Mouse (Mus musculus): ENCODE data around the gene Rpl11. TPM values are rescaled to one million over a fixed set of nuclear protein-coding genes. Genes with fewer than 3 reads are reported as not detected.

Gene Rpl11
- polyA plus RNA-seq, 1 experiment: 466 TPM

- no peaks in the 10 kb centered on the region for H3K36me3 ChIP-seq (ENCODE audit: control insufficient read depth, insufficient read depth, low read length)
- no peaks in the 10 kb centered on the region for H3K27me3 ChIP-seq (ENCODE audit: control insufficient read depth, insufficient read depth, low read length)
- WGBS: under 1% methylated on average over 48 of the region's 48 CpGs
- no peak; the same call in 1 of the 2 replicates for TF ChIP-seq CTCF (IDR thresholded peaks at IDR 0.05; ENCODE audit: borderline replicate concordance, control insufficient read depth, extremely low read depth, insufficient read depth, low read length, poor library complexity)
- peak; percentile 92 for TF ChIP-seq POLR2A (IDR thresholded peaks at IDR 0.05; ENCODE audit: control insufficient read depth, extremely low read depth, insufficient read depth, low read length, poor library complexity)
- peaks cover 5% of the 10 kb centered on the region for H3K4me1 ChIP-seq (replicated peaks; ENCODE audit: control insufficient read depth, insufficient read depth, low read length)
- peak; percentile 100 for DNase-seq
- H3K4me3 ChIP-seq (ENCODE audit: control insufficient read depth, insufficient read depth, low read length): peak within 1 kb of the TSS; percentile 81
- no peak within 1 kb of the TSS for H3K27ac ChIP-seq (ENCODE audit: control insufficient read depth, insufficient read depth, low read length)
These were observed 31.6 kb downstream of the Rpl11 start, which contains the start of gene Eloa for GRCm38 (mm10) chr4:136021549-136022047. Eloa (minus strand) TSS chr4:136021763.

GRCm38 (mm10) chr4:136020743-136021548 is 32.3 kb downstream of the Rpl11 start:
- Histone ChIP-seq H3K4me3 (ENCODE audit: control insufficient read depth, insufficient read depth, low read length) (peak overlapping the region; percentile 81), H3K27me3 (ENCODE audit: control insufficient read depth, insufficient read depth, low read length) (no peaks in the 10 kb centered on the region), H3K27ac (ENCODE audit: control insufficient read depth, insufficient read depth, low read length) (no peak overlapping the region), H3K4me1 (replicated peaks; ENCODE audit: control insufficient read depth, insufficient read depth, low read length) (peaks cover 5% of the 10 kb centered on the region), H3K36me3 (ENCODE audit: control insufficient read depth, insufficient read depth, low read length) (no peaks in the 10 kb centered on the region)
- no peak for DNase-seq
- TF ChIP-seq CTCF (IDR thresholded peaks at IDR 0.05; ENCODE audit: borderline replicate concordance, control insufficient read depth, extremely low read depth, insufficient read depth, low read length, poor library complexity) (no peak), POLR2A (IDR thresholded peaks at IDR 0.05; ENCODE audit: control insufficient read depth, extremely low read depth, insufficient read depth, low read length, poor library complexity) (no peak)
- under 1% methylated on average over 61 of the region's 62 CpGs for WGBS

DNA sequence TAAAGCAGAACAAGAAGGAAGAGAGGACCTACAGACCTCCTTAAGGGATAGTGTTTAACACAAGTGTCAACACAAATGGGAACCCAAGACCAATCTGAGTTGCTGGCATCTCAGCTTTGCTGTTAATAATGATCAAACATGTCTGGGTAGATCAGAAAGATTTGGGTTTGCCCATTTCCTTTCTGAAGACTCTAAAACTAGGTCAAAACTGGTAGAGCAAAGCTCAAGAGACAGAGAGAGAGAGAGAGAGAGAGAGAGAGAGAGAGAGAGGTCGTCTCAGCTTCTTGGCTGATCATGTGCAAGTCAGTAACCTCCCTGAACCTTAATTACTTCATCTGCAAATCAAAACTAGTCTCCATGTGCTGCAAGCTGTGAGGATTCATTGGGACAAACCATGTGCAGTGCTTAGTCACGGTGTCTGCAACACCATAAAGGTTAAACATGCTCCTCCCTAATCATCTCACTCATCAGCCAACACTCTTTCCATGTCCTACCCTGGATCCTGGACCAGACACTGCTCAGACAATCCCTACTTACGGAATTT is 37.1 kb downstream of the Rpl11 start:
- Histone ChIP-seq H3K27ac (ENCODE audit: control insufficient read depth, insufficient read depth, low read length) (no peak overlapping the region; the same call in 1 of the 2 replicates), H3K4me1 (replicated peaks; ENCODE audit: control insufficient read depth, insufficient read depth, low read length) (peaks cover 5% of the 10 kb centered on the region), H3K27me3 (ENCODE audit: control insufficient read depth, insufficient read depth, low read length) (no peaks in the 10 kb centered on the region), H3K4me3 (ENCODE audit: control insufficient read depth, insufficient read depth, low read length) (no peak overlapping the region), H3K36me3 (ENCODE audit: control insufficient read depth, insufficient read depth, low read length) (peaks cover 34% of the 10 kb centered on the region)
- no peak for DNase-seq
- WGBS: 62% methylated on average over 3 of the region's 3 CpGs
- no peak for TF ChIP-seq CTCF (IDR thresholded peaks at IDR 0.05; ENCODE audit: borderline replicate concordance, control insufficient read depth, extremely low read depth, insufficient read depth, low read length, poor library complexity)
- TF ChIP-seq POLR2A (IDR thresholded peaks at IDR 0.05; ENCODE audit: control insufficient read depth, extremely low read depth, insufficient read depth, low read length, poor library complexity): no peak

GRCm38 (mm10) chr4:136010586-136010985 is 42.6 kb downstream of the Rpl11 start:
- no peak for TF ChIP-seq POLR2A (IDR thresholded peaks at IDR 0.05; ENCODE audit: control insufficient read depth, extremely low read depth, insufficient read depth, low read length, poor library complexity)
- no peak for TF ChIP-seq CTCF (IDR thresholded peaks at IDR 0.05; ENCODE audit: borderline replicate concordance, control insufficient read depth, extremely low read depth, insufficient read depth, low read length, poor library complexity)
- H3K27me3 ChIP-seq (ENCODE audit: control insufficient read depth, insufficient read depth, low read length): no peaks in the 10 kb centered on the region
- peaks cover 85% of the 10 kb centered on the region for H3K36me3 ChIP-seq (ENCODE audit: control insufficient read depth, insufficient read depth, low read length)
- DNase-seq: no peak
- no peak overlapping the region for H3K4me3 ChIP-seq (ENCODE audit: control insufficient read depth, insufficient read depth, low read length)
- WGBS: 94% methylated on average over 4 of the region's 4 CpGs
- H3K4me1 ChIP-seq (replicated peaks; ENCODE audit: control insufficient read depth, insufficient read depth, low read length): no peaks in the 10 kb centered on the region
- H3K27ac ChIP-seq (ENCODE audit: control insufficient read depth, insufficient read depth, low read length): no peak overlapping the region

- no peak for DNase-seq
- WGBS: 97% methylated on average over 8 of the region's 8 CpGs
- H3K36me3 ChIP-seq (ENCODE audit: control insufficient read depth, insufficient read depth, low read length): peaks cover 96% of the 10 kb centered on the region
These were observed 44.3 kb downstream of the Rpl11 start for GRCm38 (mm10) chr4:136008782-136009447.

GRCm38 (mm10) chr4:136006821-136007220 is 46.4 kb downstream of the Rpl11 start:
- 78% methylated on average over 3 of the region's 3 CpGs for WGBS
- Histone ChIP-seq H3K27me3 (ENCODE audit: control insufficient read depth, insufficient read depth, low read length) (no peaks in the 10 kb centered on the region), H3K4me3 (ENCODE audit: control insufficient read depth, insufficient read depth, low read length) (no peak overlapping the region), H3K36me3 (ENCODE audit: control insufficient read depth, insufficient read depth, low read length) (peaks cover 92% of the 10 kb centered on the region), H3K27ac (ENCODE audit: control insufficient read depth, insufficient read depth, low read length) (no peak overlapping the region), H3K4me1 (replicated peaks; ENCODE audit: control insufficient read depth, insufficient read depth, low read length) (no peaks in the 10 kb centered on the region)
- TF ChIP-seq POLR2A (IDR thresholded peaks at IDR 0.05; ENCODE audit: control insufficient read depth, extremely low read depth, insufficient read depth, low read length, poor library complexity) (no peak), CTCF (IDR thresholded peaks at IDR 0.05; ENCODE audit: borderline replicate concordance, control insufficient read depth, extremely low read depth, insufficient read depth, low read length, poor library complexity) (no peak)
- DNase-seq: no peak

More at GRCm38 (mm10) chr4:136008782-136009447, 44.3 kb downstream of the Rpl11 start:
- H3K4me3 ChIP-seq (ENCODE audit: control insufficient read depth, insufficient read depth, low read length): no peak overlapping the region
- H3K27ac ChIP-seq (ENCODE audit: control insufficient read depth, insufficient read depth, low read length): no peak overlapping the region
- no peaks in the 10 kb centered on the region for H3K27me3 ChIP-seq (ENCODE audit: control insufficient read depth, insufficient read depth, low read length)
- H3K4me1 ChIP-seq (replicated peaks; ENCODE audit: control insufficient read depth, insufficient read depth, low read length): no peaks in the 10 kb centered on the region
- TF ChIP-seq CTCF (IDR thresholded peaks at IDR 0.05; ENCODE audit: borderline replicate concordance, control insufficient read depth, extremely low read depth, insufficient read depth, low read length, poor library complexity) (no peak), POLR2A (IDR thresholded peaks at IDR 0.05; ENCODE audit: control insufficient read depth, extremely low read depth, insufficient read depth, low read length, poor library complexity) (no peak)
